Mouse (Mus musculus) layer of hippocampus, postnatal 14 days (tissue): ENCODE measurements around the gene Pde9a. TPM values are rescaled to one million over a fixed set of nuclear protein-coding genes. Genes with fewer than 3 reads are reported as not detected.

ENCODE experiments used
- DNase-seq, 2 experiments: peaks; one replicate each; pipeline ENCODE4 v3.0.0; 2021 to 2022; ENCODE audit warnings: low spot score in 2 of 2, mixed read lengths in 1 of 2
- total RNA-seq, 2 experiments: library from RNA; stranded (reverse); gene quantifications; 2 replicates each; pipeline ENCODE4 v1.2.3; 2021

Gene Pde9a
- total RNA-seq, 2 experiments from 2014 or later = 25.9 to 28.3 TPM

GRCm38 (mm10) chr17:31384968-31385627 lies 912 bp upstream of the Pde9a start:
- DNase-seq = no peak

DNA sequence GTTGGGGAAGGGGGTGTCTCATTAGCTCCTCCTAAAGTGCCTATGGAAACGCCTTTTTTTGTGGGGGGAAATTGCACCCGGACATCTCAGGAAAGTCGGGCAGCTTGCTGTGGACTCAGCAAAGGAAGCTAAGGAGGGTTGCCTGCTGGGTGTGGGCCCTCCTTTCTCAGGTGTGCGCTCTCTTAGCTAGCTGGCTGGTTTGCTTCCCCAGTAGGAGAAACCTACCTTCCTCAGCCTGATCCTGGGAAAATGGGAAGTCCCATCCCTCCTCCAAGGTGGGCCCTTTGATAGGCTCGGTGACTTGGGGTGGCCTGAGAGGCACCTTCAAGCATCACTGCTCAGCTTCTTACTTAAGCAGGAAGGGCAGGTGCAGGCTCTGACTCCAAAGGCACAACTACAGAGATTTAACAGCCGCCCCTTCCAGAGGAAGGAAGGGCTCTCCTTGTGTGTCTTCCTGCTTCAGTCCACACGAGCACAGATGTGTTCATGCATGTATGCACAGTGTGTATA lies 811 bp downstream of the Pde9a start:
- no peak for DNase-seq

DNA sequence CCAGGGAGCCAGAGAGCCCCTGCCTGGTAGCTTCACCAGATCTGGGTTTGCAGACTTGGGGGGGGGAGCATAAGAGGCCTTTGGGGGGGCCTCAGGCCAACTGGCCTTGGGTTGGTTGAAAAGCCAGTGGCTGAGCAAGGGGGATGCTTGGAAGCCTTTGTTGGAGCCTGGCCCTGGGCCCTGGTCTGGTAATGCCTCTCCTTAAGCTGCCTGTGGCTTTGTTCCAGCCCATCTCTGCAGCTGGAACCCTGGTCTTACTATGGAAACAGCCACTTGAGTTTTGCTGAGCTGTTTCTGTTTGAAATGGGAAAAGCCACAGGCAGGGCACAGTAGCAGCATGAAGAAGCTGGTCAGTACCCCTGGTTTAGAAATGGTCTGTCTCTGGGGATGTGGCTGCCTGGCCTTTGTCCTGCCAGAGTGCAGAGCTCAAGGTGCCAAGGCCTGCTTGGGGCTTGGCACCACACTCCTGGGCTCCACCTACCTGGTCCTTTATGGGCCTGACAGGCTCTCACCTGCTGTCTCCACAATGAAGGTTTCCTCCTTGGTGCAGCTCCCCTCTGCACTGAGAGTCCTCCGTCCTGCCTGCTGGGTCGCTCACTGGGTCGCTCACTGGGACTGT lies 3.5 kb downstream of the Pde9a start:
- DNase-seq = no peak

DNA sequence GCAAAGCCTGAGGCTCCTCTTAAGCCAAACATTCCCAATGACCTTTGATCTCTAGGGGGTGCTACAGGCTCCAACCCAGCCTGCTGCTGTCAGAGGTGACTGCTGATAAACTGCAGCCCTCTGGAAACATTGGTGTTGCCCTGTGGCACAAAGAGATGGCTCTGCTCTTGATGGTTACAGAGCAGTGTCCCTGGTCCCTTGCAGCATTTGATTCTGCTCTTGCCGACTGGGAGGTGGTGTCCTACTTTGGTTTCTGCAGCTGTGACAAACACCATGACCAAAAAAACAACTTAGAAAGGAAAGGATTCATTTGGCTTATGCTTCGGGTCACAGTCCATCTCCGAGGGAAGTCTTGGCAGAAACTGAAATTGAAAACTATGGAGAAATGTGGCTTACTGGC lies 5.5 kb downstream of the Pde9a start:
- DNase-seq = no peak

GRCm38 (mm10) chr17:31392041-31392440 lies 6.0 kb downstream of the Pde9a start:
- DNase-seq = no peak

GRCm38 (mm10) chr17:31393811-31394210 lies 7.8 kb downstream of the Pde9a start:
- no peak for DNase-seq

GRCm38 (mm10) chr17:31400294-31400693 lies 14.3 kb downstream of the Pde9a start:
- DNase-seq = no peak

DNA sequence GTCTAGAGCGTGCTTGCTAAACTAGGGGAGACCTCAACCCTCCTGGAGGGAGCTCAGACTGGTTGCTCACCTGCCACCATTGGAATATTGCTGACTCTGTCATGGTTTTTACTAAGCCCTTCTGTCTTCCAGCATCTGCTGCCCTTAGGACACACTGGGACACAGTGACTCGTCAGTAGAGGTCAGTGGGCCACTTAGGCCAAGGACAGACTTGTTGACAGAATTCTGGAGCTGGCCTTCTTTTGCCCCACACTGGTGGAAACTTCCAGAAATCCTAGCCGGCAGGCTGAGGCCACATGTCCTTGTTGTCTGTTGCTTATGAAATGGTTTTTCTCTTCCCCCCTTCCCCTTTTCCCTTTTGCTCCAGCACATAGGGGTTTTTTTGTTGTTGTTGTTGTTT lies 15.2 kb downstream of the Pde9a start:
- DNase-seq = no peak

GRCm38 (mm10) chr17:31402713-31403112 lies 16.7 kb downstream of the Pde9a start:
- DNase-seq = no peak

GRCm38 (mm10) chr17:31405694-31406227 lies 19.8 kb downstream of the Pde9a start:
- DNase-seq = no peak

DNA sequence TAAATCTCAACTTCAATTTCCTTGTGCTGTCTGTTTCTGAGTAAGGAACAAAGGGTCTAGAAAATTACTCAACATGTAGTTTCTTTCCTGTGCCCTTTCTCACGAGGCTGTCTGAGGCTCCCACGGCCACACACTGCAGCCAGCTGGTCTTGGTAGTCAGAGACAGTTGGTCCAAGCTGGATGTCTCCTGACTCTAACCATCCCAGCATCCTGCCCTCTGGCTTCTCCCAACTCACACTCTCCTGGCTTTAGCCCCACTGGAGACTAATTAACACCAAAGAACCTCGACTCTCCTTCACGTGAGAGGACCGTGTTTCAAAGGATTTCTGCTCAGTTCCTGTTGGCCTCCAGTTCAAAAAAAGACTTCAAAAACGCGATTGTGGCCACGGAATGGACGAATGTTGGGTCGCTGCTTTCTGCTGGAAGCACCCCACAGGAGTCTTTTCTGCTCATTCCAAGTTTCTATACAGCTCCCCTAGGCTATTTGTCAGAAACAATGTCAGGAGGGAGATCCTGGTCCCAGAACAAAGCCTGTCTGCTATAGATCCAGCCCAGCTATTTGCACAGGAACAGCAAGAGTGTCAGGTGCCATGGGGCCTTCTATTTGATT lies 23.8 kb downstream of the Pde9a start:
- DNase-seq = no peak

- DNase-seq = peak in 1 of 2 experiments; percentile 58
These were observed 29.2 kb downstream of the Pde9a start for GRCm38 (mm10) chr17:31415258-31415657.

GRCm38 (mm10) chr17:31418804-31419597 lies 33.0 kb downstream of the Pde9a start:
- DNase-seq = peak; percentile 31 to 53

- DNase-seq = no peak
These were observed 33.6 kb downstream of the Pde9a start for GRCm38 (mm10) chr17:31419598-31419950.

DNA sequence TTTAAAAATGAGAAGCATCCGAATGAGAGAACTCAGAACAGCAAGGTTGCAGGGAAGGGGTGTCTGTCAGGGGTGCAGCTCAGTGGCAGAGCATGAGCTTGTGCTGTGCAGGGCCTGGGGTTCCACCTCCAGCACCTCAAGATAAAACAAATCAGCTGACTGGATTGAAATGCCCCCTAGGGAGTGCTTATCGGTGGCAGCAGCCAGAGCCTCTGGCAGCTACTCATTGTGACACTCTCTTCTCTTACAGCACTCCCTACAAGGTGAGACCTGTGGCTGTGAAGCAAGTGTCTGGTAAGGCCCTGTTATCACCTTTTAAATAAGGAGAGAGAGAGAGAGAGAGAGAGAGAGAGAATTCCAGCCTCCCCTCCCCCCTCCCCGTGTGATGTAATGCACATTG lies 34.0 kb downstream of the Pde9a start:
- DNase-seq = no peak

GRCm38 (mm10) chr17:31420658-31421057 lies 34.6 kb downstream of the Pde9a start:
- DNase-seq = no peak

- DNase-seq = no peak
These were observed 36.4 kb downstream of the Pde9a start for GRCm38 (mm10) chr17:31422381-31422780.

GRCm38 (mm10) chr17:31423020-31423419 lies 37.0 kb downstream of the Pde9a start:
- DNase-seq = no peak

- DNase-seq = no peak
These were observed 38.3 kb downstream of the Pde9a start for GRCm38 (mm10) chr17:31424358-31424757.

DNA sequence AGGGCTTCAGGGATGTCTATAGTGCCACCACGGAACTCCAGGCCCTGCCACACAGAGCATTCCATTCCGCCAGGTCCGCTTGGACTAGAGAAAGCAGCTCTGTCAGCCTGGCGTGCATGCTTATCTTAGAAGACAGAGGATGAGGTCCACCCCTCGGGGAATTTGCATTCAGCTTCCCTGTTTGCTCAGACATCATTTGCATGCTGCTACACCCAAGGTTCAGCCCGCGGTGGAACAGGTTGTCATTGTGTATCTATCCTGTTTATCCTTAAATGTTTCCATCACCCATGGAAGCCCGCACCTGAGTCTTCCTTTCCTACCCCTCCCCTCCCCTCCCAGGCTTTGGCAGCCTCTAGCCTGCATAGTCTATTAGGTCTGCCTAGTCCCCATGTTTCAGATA lies 38.8 kb downstream of the Pde9a start:
- DNase-seq = no peak
